Mouse (Mus musculus): ENCODE measurements at regions not wholly inside any gene's neighbourhood (a gene's known extent, or its start where the extent isn't known, plus 50 kb on each side); places are given as distances from the start of the nearest gene placed in this dataset.
"Not testable (repeated sequence)": the region's sequence is repeated elsewhere in the genome, so short reads cannot be mapped to it uniquely, and the experiment has no call there.

GRCm38 (mm10) chr5:109842186-109842978 is 80.8 kb upstream of the Gm15446 start:
- H3K9ac ChIP-seq (replicated peaks; ENCODE audit: low read length); H3K27ac ChIP-seq: not testable (repeated sequence)

GRCm38 (mm10) chr5:109844236-109844635 is 79.0 kb upstream of the Gm15446 start:
- ATAC-seq; H3K27me3 ChIP-seq (ENCODE audit: insufficient read depth, low read length); H3K4me1 ChIP-seq (ENCODE audit: insufficient read depth, low read length); H3K36me3 ChIP-seq (ENCODE audit: insufficient read depth, low read length); H3K4me3 ChIP-seq (ENCODE audit: low read length); H3K4me2 ChIP-seq (ENCODE audit: low read depth, low read length); H3K27ac ChIP-seq; H3K9ac ChIP-seq (replicated peaks; ENCODE audit: low read length); DNase-seq (ENCODE audit: low spot score); H3K9me3 ChIP-seq (ENCODE audit: low read length): not testable (repeated sequence)
- WGBS, result 84% methylated on average over 2 of the region's 2 CpGs

More at GRCm38 (mm10) chr5:109842186-109842978, 80.8 kb upstream of the Gm15446 start:
- not testable (repeated sequence) for H3K4me2 ChIP-seq (ENCODE audit: low read depth, low read length); DNase-seq (ENCODE audit: low spot score); H3K4me3 ChIP-seq (ENCODE audit: low read length); H3K36me3 ChIP-seq (ENCODE audit: insufficient read depth, low read length); ATAC-seq; H3K27me3 ChIP-seq (ENCODE audit: insufficient read depth, low read length); H3K4me1 ChIP-seq (ENCODE audit: insufficient read depth, low read length); H3K9me3 ChIP-seq (ENCODE audit: low read length)
- 88% methylated on average over 7 of the region's 7 CpGs for WGBS

DNA sequence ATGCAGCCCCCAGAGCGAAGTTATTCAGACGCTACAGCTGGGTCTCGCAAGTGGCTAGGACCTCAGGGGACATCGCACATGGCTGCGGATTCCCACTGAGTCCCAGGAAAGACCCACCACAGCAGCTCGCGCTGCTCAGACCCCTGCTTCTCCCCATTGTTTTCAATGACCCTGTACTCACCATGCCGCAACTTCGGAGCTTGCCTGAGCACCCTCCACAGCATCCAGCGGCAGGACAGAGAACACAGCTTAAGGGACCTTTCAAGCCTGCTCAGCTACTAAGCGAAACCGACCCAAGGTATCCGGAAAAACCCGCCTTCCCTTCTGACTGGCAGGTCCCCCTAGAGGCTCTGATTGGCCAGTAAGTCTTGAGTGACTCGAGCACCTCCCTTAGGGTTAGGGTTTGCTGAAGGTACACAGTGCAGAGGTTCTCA is 78.4 kb upstream of the Gm15446 start:
- H3K4me1 ChIP-seq (ENCODE audit: insufficient read depth, low read length), result no peaks in the 10 kb centered on the region
- ATAC-seq (no peak), DNase-seq (ENCODE audit: low spot score) (peak; percentile 45)
- no peak for TF ChIP-seq CTCF (IDR thresholded peaks at IDR 0.05; ENCODE audit: low read depth)
- H3K36me3 ChIP-seq (ENCODE audit: insufficient read depth, low read length), result no peaks in the 10 kb centered on the region
- 20% methylated on average over 15 of the region's 15 CpGs for WGBS
- H3K27ac ChIP-seq, result no peak overlapping the region
- H3K4me3 ChIP-seq (ENCODE audit: low read length), result peak overlapping the region; percentile 31
- no peak overlapping the region for H3K9ac ChIP-seq (replicated peaks; ENCODE audit: low read length)
- H3K4me2 ChIP-seq (ENCODE audit: low read depth, low read length), result peak overlapping the region; percentile 43; the same call in 1 of the 2 replicates
- no peaks in the 10 kb centered on the region for H3K27me3 ChIP-seq (ENCODE audit: insufficient read depth, low read length)
- H3K9me3 ChIP-seq (ENCODE audit: low read length), result no peaks in the 10 kb centered on the region

DNA sequence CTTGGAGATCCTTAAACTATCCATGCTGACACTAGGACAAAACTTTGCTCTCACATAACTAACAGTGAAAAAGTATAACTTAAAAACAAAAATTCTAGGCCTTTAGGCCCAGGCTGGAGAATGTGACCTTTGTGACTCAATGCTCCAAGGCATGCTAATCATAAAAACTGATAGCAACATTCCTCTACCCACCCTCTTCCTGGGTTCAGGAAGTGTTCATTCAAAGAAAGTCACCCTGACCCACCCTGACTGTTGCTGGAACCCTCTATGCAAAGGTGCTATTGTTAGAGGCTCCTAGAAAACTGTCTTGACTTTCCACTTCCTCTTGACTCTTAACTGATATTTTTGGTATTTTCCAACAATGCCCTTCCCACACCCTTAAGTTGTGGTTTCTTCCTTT is 72.0 kb upstream of the Gm15446 start:
- not testable (repeated sequence) for ATAC-seq; H3K36me3 ChIP-seq (ENCODE audit: insufficient read depth, low read length); H3K27ac ChIP-seq; H3K9ac ChIP-seq (replicated peaks; ENCODE audit: low read length); DNase-seq (ENCODE audit: low spot score); H3K9me3 ChIP-seq (ENCODE audit: low read length); H3K4me3 ChIP-seq (ENCODE audit: low read length); H3K4me1 ChIP-seq (ENCODE audit: insufficient read depth, low read length); H3K4me2 ChIP-seq (ENCODE audit: low read depth, low read length); H3K27me3 ChIP-seq (ENCODE audit: insufficient read depth, low read length)

GRCm38 (mm10) chr5:109860402-109860801 is 62.8 kb upstream of the Gm15446 start:
- no peak for TF ChIP-seq CTCF (IDR thresholded peaks at IDR 0.05; ENCODE audit: low read depth)
- no peak overlapping the region for H3K27ac ChIP-seq
- DNase-seq (ENCODE audit: low spot score), result no peak
- 75% methylated on average over 4 of the region's 4 CpGs for WGBS
- no peaks in the 10 kb centered on the region for H3K27me3 ChIP-seq (ENCODE audit: insufficient read depth, low read length)
- H3K9me3 ChIP-seq (ENCODE audit: low read length), result no peaks in the 10 kb centered on the region
- H3K36me3 ChIP-seq (ENCODE audit: insufficient read depth, low read length), result no peaks in the 10 kb centered on the region
- H3K4me1 ChIP-seq (ENCODE audit: insufficient read depth, low read length), result no peaks in the 10 kb centered on the region
- ATAC-seq, result no peak
- no peak overlapping the region for H3K4me2 ChIP-seq (ENCODE audit: low read depth, low read length)
- H3K4me3 ChIP-seq (ENCODE audit: low read length), result no peak overlapping the region
- H3K9ac ChIP-seq (replicated peaks; ENCODE audit: low read length), result no peak overlapping the region

- H3K4me3 ChIP-seq (ENCODE audit: low read length); H3K9me3 ChIP-seq (ENCODE audit: low read length); H3K27ac ChIP-seq; H3K4me2 ChIP-seq (ENCODE audit: low read depth, low read length); H3K36me3 ChIP-seq (ENCODE audit: insufficient read depth, low read length); DNase-seq (ENCODE audit: low spot score); H3K9ac ChIP-seq (replicated peaks; ENCODE audit: low read length); H3K27me3 ChIP-seq (ENCODE audit: insufficient read depth, low read length); ATAC-seq; H3K4me1 ChIP-seq (ENCODE audit: insufficient read depth, low read length): not testable (repeated sequence)
Measured at GRCm38 (mm10) chr5:109864517-109864916, 58.7 kb upstream of the Gm15446 start.

DNA sequence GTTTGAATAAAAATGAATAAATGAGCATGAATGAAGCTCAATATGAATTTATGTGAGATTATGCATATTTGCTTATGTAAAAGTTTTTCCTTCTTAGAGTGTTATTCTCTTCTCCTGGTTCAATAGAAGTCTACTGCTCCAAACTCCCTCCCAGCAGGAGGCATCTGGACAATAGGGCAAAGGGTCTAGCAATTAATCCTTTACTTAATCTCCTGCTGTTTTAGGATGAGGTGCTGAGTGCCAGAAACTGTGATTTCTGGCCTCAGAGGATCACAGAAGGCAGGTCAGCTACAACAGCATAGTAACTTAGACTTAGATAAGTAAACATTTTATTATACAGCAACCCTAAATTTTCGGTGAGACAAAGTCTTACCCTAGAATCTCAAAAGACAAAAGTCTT is 57.6 kb upstream of the Gm15446 start:
- Histone ChIP-seq H3K4me1 (ENCODE audit: insufficient read depth, low read length) (no peaks in the 10 kb centered on the region), H3K9me3 (ENCODE audit: low read length) (no peaks in the 10 kb centered on the region), H3K9ac (replicated peaks; ENCODE audit: low read length) (no peak overlapping the region), H3K27me3 (ENCODE audit: insufficient read depth, low read length) (no peaks in the 10 kb centered on the region), H3K36me3 (ENCODE audit: insufficient read depth, low read length) (no peaks in the 10 kb centered on the region), H3K4me3 (ENCODE audit: low read length) (no peak overlapping the region), H3K27ac (no peak overlapping the region), H3K4me2 (ENCODE audit: low read depth, low read length) (no peak overlapping the region)
- TF ChIP-seq CTCF (IDR thresholded peaks at IDR 0.05; ENCODE audit: low read depth), result no peak
- 79% methylated on average over 1 of the region's 1 CpGs for WGBS
- ATAC-seq (no peak), DNase-seq (ENCODE audit: low spot score) (no peak)
